Mouse (Mus musculus): ENCODE data around the gene Otogl. TPM values are rescaled to one million over a fixed set of nuclear protein-coding genes. Genes with fewer than 3 reads are reported as not detected.

Gene Otogl
- under 1 TPM in 1 of 2 experiments, not detected in 1; 0.05 TPM for total RNA-seq (2021)
- long read RNA-seq, experiment 1, partial matches to known transcripts = 1 of 1 reads
- long read RNA-seq, experiment 1, other reads (novel, unspliced or antisense) = 0 of 1 reads
- long read RNA-seq, experiment 2 = 0 reads

GRCm38 (mm10) chr10:107912084-107912573 is at the start of gene Otogl:
Gene Otogl, minus strand, starts transcription at chr10:107912134.
- no peak for DNase-seq

GRCm38 (mm10) chr10:107956588-107956987 is 44.7 kb upstream of the Otogl start:
- no peak for DNase-seq

GRCm38 (mm10) chr10:107954444-107954843 is 42.5 kb upstream of the Otogl start:
- DNase-seq = no peak

GRCm38 (mm10) chr10:107951596-107951995 is 39.7 kb upstream of the Otogl start:
- DNase-seq = no peak

GRCm38 (mm10) chr10:107949945-107950344 is 38.0 kb upstream of the Otogl start:
- no peak for DNase-seq

- DNase-seq = no peak
Observed at GRCm38 (mm10) chr10:107948647-107949046, 36.7 kb upstream of the Otogl start.

GRCm38 (mm10) chr10:107948038-107948437 is 36.1 kb upstream of the Otogl start:
- no peak for DNase-seq

- no peak for DNase-seq
Observed at GRCm38 (mm10) chr10:107946348-107946747, 34.4 kb upstream of the Otogl start.

GRCm38 (mm10) chr10:107943859-107944258 is 31.9 kb upstream of the Otogl start:
- no peak for DNase-seq

- DNase-seq = no peak
Observed at GRCm38 (mm10) chr10:107941188-107941900, 29.4 kb upstream of the Otogl start.

- no peak for DNase-seq
Observed at GRCm38 (mm10) chr10:107940302-107940701, 28.4 kb upstream of the Otogl start.

GRCm38 (mm10) chr10:107939821-107940220 is 27.9 kb upstream of the Otogl start:
- no peak for DNase-seq

GRCm38 (mm10) chr10:107934055-107934454 is 22.1 kb upstream of the Otogl start:
- no peak for DNase-seq

- DNase-seq = no peak
Observed at GRCm38 (mm10) chr10:107933527-107933926, 21.6 kb upstream of the Otogl start.

- DNase-seq = peak; percentile 17
Observed at GRCm38 (mm10) chr10:107931833-107932828, 20.2 kb upstream of the Otogl start.

- peak; percentile 30 for DNase-seq
Observed at GRCm38 (mm10) chr10:107930471-107931021, 18.6 kb upstream of the Otogl start.

GRCm38 (mm10) chr10:107925306-107925705 is 13.4 kb upstream of the Otogl start:
- no peak for DNase-seq

- DNase-seq = no peak
Observed at GRCm38 (mm10) chr10:107923860-107924259, 11.9 kb upstream of the Otogl start.

- no peak for DNase-seq
Observed at GRCm38 (mm10) chr10:107922750-107923149, 10.8 kb upstream of the Otogl start.

GRCm38 (mm10) chr10:107921549-107921948 is 9.6 kb upstream of the Otogl start:
- no peak for DNase-seq

- DNase-seq = no peak
Observed at GRCm38 (mm10) chr10:107921134-107921533, 9.2 kb upstream of the Otogl start.

- no peak for DNase-seq
Observed at GRCm38 (mm10) chr10:107913013-107913412, 1.1 kb upstream of the Otogl start.
